Mouse (Mus musculus) heart, embryonic 13.5 days (tissue): ENCODE measurements around the gene Pdlim7. TPM values are rescaled to one million over a fixed set of nuclear protein-coding genes. Genes with fewer than 3 reads are reported as not detected.

Experiments used
- ATAC-seq: fragments of 200-750 bp; cut with Nextera tagmentation; 2 replicates; pipeline ENCODE4 v1.8.0; 2017; ENCODE audit warnings: moderate TSS enrichment; ENCODE audit not compliant: insufficient number of reproducible peaks, low FRiP score, low TSS enrichment; ENCODE audit errors: extremely low read depth
- H3K27ac ChIP-seq: fragments of 300-500 bp; sonication (generic); replicated peaks from 2 replicates; pipeline ENCODE4 v1.5.1; 2015; ENCODE audit warnings: moderate library complexity, mild to moderate bottlenecking, inconsistent platforms
- H3K27me3 ChIP-seq: fragments of 300-500 bp; sonication (generic); replicated peaks from 2 replicates; pipeline ENCODE4 v1.6.1; 2015; ENCODE audit warnings: mild to moderate bottlenecking, inconsistent platforms
- H3K36me3 ChIP-seq: fragments of 300-500 bp; sonication (generic); 2 replicates; pipeline ENCODE4 v1.6.1; 2015; ENCODE audit warnings: mild to moderate bottlenecking, inconsistent platforms
- H3K4me1 ChIP-seq: fragments of 300-500 bp; sonication (generic); 2 replicates; pipeline ENCODE4 v1.6.1; 2015; ENCODE audit warnings: inconsistent platforms
- H3K4me2 ChIP-seq: fragments of 300-500 bp; sonication (generic); 2 replicates; pipeline ENCODE4 v1.6.1; 2015; ENCODE audit warnings: inconsistent platforms, mild to moderate bottlenecking, moderate library complexity
- H3K4me3 ChIP-seq: fragments of 300-500 bp; sonication (generic); 2 replicates; pipeline ENCODE4 v1.5.1; 2015; ENCODE audit warnings: moderate library complexity, mild to moderate bottlenecking, inconsistent platforms
- H3K9ac ChIP-seq: fragments of 300-500 bp; sonication (generic); 2 replicates; pipeline ENCODE4 v1.6.1; 2015; ENCODE audit warnings: inconsistent platforms, mild to moderate bottlenecking, moderate library complexity
- H3K9me3 ChIP-seq: fragments of 300-500 bp; sonication (generic); 2 replicates; pipeline ENCODE4 v1.6.1; 2016; ENCODE audit warnings: inconsistent platforms
- WGBS: fragments of 180-500 bp; shearing (Covaris S2); methylation state at CpG from one replicate; pipeline ENCODE4 v1.1.7; 2015; ENCODE audit warnings: mixed read lengths; 5-methylcytosine and 5-hydroxymethylcytosine counted together
- polyA plus RNA-seq: library from polyadenylated mRNA; unstranded; fragments of >200 nt; fragmentation: Nextera tagmentation; extraction: Ambion mirVana; gene quantifications from 2 replicates; pipeline ENCODE4 v1.2.1, GENCODE M21; 2015

The Pdlim7 gene
- polyA plus RNA-seq, 1 experiment from 2014 or later, result 402 TPM

DNA sequence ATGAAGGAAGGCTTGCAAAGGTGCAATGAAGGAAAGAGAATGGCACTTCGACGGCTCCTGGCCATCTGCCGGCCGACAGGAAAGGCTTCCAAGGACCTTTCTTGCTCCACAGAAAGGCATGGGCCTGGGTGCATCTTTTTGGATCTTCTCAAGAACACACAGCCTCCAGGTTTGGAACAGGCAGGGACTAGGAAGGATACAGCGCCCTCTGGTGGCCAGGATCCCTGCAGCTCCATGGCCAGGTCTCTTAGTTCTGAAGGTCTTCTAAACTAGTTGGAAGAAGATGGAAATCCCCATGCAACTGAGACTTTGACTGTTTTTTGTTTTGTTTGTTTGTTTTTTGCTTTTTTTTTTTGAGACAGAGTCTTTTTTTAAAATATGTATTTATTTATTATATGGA is 3.5 kb upstream of the Pdlim7 start:
- H3K4me3 ChIP-seq, result no peak overlapping the region
- under 1% methylated on average over 5 of the region's 5 CpGs for WGBS
- H3K4me2 ChIP-seq, result no peak overlapping the region
- H3K9me3 ChIP-seq, result peaks cover 3% of the 10 kb centered on the region; the same call in 1 of the 2 replicates
- peaks cover 11% of the 10 kb centered on the region for H3K4me1 ChIP-seq
- ATAC-seq, result no peak
- peaks cover 43% of the 10 kb centered on the region for H3K27me3 ChIP-seq
- no peak overlapping the region for H3K9ac ChIP-seq
- no peaks in the 10 kb centered on the region for H3K36me3 ChIP-seq
- H3K27ac ChIP-seq, result no peak overlapping the region

GRCm38 (mm10) chr13:55513828-55514227 is 352 bp upstream of the Pdlim7 start:
- peak overlapping the region; percentile 93 for H3K4me3 ChIP-seq
- peak overlapping the region; percentile 98 for H3K9ac ChIP-seq
- peak overlapping the region; percentile 80 for H3K4me2 ChIP-seq
- H3K27me3 ChIP-seq, result peaks cover 32% of the 10 kb centered on the region
- peaks cover 22% of the 10 kb centered on the region for H3K36me3 ChIP-seq
- ATAC-seq, result no peak
- H3K9me3 ChIP-seq, result no peaks in the 10 kb centered on the region
- H3K27ac ChIP-seq, result no peak overlapping the region
- H3K4me1 ChIP-seq, result peaks cover 42% of the 10 kb centered on the region
- WGBS, result 32% methylated on average over 9 of the region's 9 CpGs

GRCm38 (mm10) chr13:55512379-55513031 is 971 bp downstream of the Pdlim7 start:
- no peaks in the 10 kb centered on the region for H3K9me3 ChIP-seq
- peak overlapping the region; percentile 93 for H3K4me3 ChIP-seq
- ATAC-seq, result peak; percentile 32; the same call in 1 of the 2 replicates
- peaks cover 23% of the 10 kb centered on the region for H3K27me3 ChIP-seq
- peak overlapping the region; percentile 99 for H3K27ac ChIP-seq
- H3K4me2 ChIP-seq, result peak overlapping the region; percentile 80
- peak overlapping the region; percentile 98 for H3K9ac ChIP-seq
- peaks cover 50% of the 10 kb centered on the region for H3K4me1 ChIP-seq
- H3K36me3 ChIP-seq, result peaks cover 35% of the 10 kb centered on the region
- WGBS, result 2% methylated on average over 25 of the region's 25 CpGs

DNA sequence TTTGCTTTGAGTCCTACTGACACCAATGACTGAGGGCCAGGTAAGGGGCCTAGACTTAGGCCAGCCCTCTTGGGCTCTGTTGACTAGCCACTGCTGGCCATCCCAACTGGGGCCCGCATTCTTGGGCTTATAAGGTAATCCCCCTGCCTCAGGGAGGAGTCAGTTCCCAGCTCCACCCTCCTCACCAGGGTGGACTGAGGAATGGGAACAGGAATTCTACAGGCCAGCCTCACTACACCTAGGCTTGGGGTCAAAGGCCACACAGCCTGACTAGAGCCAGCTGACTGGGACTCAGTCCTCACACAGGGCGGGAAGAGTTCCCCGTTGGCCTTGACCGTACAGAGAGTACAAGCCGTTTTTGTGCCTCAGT is 2.0 kb downstream of the Pdlim7 start:
- Histone ChIP-seq H3K4me1 (peaks cover 55% of the 10 kb centered on the region), H3K27me3 (peaks cover 21% of the 10 kb centered on the region), H3K4me3 (peak overlapping the region; percentile 93), H3K36me3 (peaks cover 45% of the 10 kb centered on the region), H3K27ac (peak overlapping the region; percentile 99), H3K4me2 (peak overlapping the region; percentile 80), H3K9ac (peak overlapping the region; percentile 98), H3K9me3 (no peaks in the 10 kb centered on the region)
- no peak for ATAC-seq
- 9% methylated on average over 5 of the region's 5 CpGs for WGBS

- Histone ChIP-seq H3K4me1 (peaks cover 55% of the 10 kb centered on the region), H3K4me2 (peak overlapping the region; percentile 80), H3K27me3 (peaks cover 21% of the 10 kb centered on the region), H3K9me3 (no peaks in the 10 kb centered on the region), H3K9ac (peak overlapping the region; percentile 98), H3K4me3 (peak overlapping the region; percentile 93), H3K36me3 (peaks cover 51% of the 10 kb centered on the region), H3K27ac (peak overlapping the region; percentile 99)
- ATAC-seq, result peak; percentile 56
- 4% methylated on average over 6 of the region's 6 CpGs for WGBS
Measured at GRCm38 (mm10) chr13:55510668-55511491, 2.6 kb downstream of the Pdlim7 start.

GRCm38 (mm10) chr13:55510332-55510667 is 3.2 kb downstream of the Pdlim7 start:
- peaks cover 55% of the 10 kb centered on the region for H3K4me1 ChIP-seq
- H3K9me3 ChIP-seq, result no peaks in the 10 kb centered on the region
- H3K36me3 ChIP-seq, result peaks cover 57% of the 10 kb centered on the region
- H3K4me3 ChIP-seq, result peak overlapping the region; percentile 93
- H3K27ac ChIP-seq, result peak overlapping the region; percentile 99
- no peak for ATAC-seq
- 22% methylated on average over 3 of the region's 3 CpGs for WGBS
- peak overlapping the region; percentile 69 for H3K9ac ChIP-seq
- peaks cover 17% of the 10 kb centered on the region for H3K27me3 ChIP-seq
- peak overlapping the region; percentile 80 for H3K4me2 ChIP-seq

DNA sequence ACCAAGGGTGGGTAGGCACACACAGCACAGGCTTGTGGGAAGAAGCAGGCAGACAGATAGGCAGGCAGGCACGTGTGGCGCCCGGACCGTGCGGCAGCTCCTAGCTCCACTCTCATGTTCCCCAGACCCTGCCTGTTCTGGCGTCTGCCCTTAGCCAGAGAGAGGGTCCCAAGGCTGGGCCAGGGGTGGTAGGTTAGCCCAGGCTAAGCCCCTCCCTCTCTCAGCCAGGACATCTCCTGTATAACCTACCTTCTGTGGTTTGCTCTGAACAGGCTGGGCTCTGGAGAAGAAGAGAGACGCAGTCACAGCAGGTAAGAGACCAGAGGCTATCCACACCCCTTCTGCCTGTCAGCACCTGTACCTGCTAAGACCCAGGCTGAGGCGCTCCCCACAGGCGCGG is 4.9 kb downstream of the Pdlim7 start:
- H3K27ac ChIP-seq, result no peak overlapping the region
- no peaks in the 10 kb centered on the region for H3K9me3 ChIP-seq
- H3K36me3 ChIP-seq, result peaks cover 75% of the 10 kb centered on the region
- no peak overlapping the region for H3K4me3 ChIP-seq
- 0 out of 2 replicates have a peak, but pooled peaks cover 4% of the 10 kb centered on the region for H3K27me3 ChIP-seq
- peaks cover 59% of the 10 kb centered on the region for H3K4me1 ChIP-seq
- ATAC-seq, result no peak
- no peak overlapping the region for H3K4me2 ChIP-seq
- 0 out of 2 replicates have a peak overlapping the region, but pooled peaks have one; percentile 69 for H3K9ac ChIP-seq
- 87% methylated on average over 10 of the region's 10 CpGs for WGBS

DNA sequence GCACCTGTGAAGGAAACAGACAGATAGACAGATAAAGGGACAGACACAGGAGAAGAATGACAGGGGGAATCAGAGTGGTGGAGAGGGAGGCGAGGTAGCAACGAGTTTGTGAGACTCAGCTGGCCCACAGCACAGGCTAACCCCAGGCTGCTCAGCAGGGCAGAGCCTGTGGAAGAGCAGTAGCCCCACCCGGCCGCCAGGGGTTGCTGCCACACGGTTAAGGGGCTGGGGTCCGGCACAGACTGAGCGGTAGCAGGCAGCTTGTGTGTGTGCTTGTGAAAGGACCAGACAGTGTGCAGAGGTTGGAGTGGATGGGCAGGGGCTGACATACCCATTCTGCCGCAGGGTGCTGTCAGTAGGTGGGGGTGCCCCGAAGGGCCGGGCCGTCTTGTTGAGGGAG is 5.6 kb downstream of the Pdlim7 start:
- peaks cover 61% of the 10 kb centered on the region for H3K4me1 ChIP-seq
- 67% methylated on average over 11 of the region's 11 CpGs for WGBS
- no peak overlapping the region for H3K4me3 ChIP-seq
- H3K27me3 ChIP-seq, result 0 out of 2 replicates have a peak, but pooled peaks cover 4% of the 10 kb centered on the region
- H3K9ac ChIP-seq, result no peak overlapping the region
- no peaks in the 10 kb centered on the region for H3K9me3 ChIP-seq
- no peak overlapping the region for H3K27ac ChIP-seq
- H3K4me2 ChIP-seq, result no peak overlapping the region
- peaks cover 81% of the 10 kb centered on the region for H3K36me3 ChIP-seq
- no peak for ATAC-seq

- ATAC-seq, result no peak
Measured at GRCm38 (mm10) chr13:55506697-55507096, 6.8 kb downstream of the Pdlim7 start.

GRCm38 (mm10) chr13:55505810-55506209 is 7.7 kb downstream of the Pdlim7 start:
- no peak overlapping the region for H3K9ac ChIP-seq
- H3K36me3 ChIP-seq, result peaks cover 96% of the 10 kb centered on the region
- H3K4me1 ChIP-seq, result peaks cover 44% of the 10 kb centered on the region
- H3K27me3 ChIP-seq, result peaks cover 5% of the 10 kb centered on the region; the same call in 1 of the 2 replicates
- no peak for ATAC-seq
- 91% methylated on average over 9 of the region's 9 CpGs for WGBS
- H3K9me3 ChIP-seq, result no peaks in the 10 kb centered on the region
- no peak overlapping the region for H3K27ac ChIP-seq
- no peak overlapping the region for H3K4me3 ChIP-seq
- no peak overlapping the region for H3K4me2 ChIP-seq

More at GRCm38 (mm10) chr13:55506697-55507096, 6.8 kb downstream of the Pdlim7 start:
- Histone ChIP-seq H3K4me2 (no peak overlapping the region), H3K36me3 (peaks cover 91% of the 10 kb centered on the region), H3K9me3 (no peaks in the 10 kb centered on the region), H3K9ac (no peak overlapping the region), H3K27ac (no peak overlapping the region), H3K27me3 (0 out of 2 replicates have a peak, but pooled peaks cover 4% of the 10 kb centered on the region), H3K4me3 (no peak overlapping the region), H3K4me1 (peaks cover 53% of the 10 kb centered on the region)
- WGBS, result 93% methylated on average over 10 of the region's 10 CpGs

DNA sequence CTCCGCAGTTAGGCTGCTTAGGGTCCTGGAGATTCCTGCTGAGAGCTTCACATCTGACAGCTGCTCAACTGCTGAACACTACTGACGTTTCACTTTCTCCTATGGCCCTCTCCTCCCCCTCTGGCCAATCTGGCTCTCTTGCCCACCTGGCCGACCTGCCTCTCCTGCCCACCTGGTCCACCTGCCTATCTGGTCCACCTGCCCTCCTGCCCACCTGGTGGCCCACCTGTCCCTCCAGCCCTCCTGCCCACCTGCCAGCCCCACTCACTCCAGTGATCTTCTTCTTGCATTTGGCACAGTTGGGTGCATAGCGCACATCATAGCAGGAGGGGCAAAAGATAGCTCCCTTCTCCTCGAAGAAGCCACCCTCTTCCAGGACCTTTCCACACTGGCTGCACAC is 9.1 kb downstream of the Pdlim7 start:
- H3K36me3 ChIP-seq, result peaks cover 100% of the 10 kb centered on the region
- H3K4me1 ChIP-seq, result peaks cover 30% of the 10 kb centered on the region
- ATAC-seq, result no peak
- no peak overlapping the region for H3K4me3 ChIP-seq
- 88% methylated on average over 5 of the region's 5 CpGs for WGBS
- no peak overlapping the region for H3K9ac ChIP-seq
- H3K9me3 ChIP-seq, result no peaks in the 10 kb centered on the region
- H3K27ac ChIP-seq, result no peak overlapping the region
- no peak overlapping the region for H3K4me2 ChIP-seq
- H3K27me3 ChIP-seq, result peaks cover 12% of the 10 kb centered on the region; the same call in 1 of the 2 replicates
